14 mouse cellular contexts compared by ENCODE assay signal in the genomic region with DNA sequence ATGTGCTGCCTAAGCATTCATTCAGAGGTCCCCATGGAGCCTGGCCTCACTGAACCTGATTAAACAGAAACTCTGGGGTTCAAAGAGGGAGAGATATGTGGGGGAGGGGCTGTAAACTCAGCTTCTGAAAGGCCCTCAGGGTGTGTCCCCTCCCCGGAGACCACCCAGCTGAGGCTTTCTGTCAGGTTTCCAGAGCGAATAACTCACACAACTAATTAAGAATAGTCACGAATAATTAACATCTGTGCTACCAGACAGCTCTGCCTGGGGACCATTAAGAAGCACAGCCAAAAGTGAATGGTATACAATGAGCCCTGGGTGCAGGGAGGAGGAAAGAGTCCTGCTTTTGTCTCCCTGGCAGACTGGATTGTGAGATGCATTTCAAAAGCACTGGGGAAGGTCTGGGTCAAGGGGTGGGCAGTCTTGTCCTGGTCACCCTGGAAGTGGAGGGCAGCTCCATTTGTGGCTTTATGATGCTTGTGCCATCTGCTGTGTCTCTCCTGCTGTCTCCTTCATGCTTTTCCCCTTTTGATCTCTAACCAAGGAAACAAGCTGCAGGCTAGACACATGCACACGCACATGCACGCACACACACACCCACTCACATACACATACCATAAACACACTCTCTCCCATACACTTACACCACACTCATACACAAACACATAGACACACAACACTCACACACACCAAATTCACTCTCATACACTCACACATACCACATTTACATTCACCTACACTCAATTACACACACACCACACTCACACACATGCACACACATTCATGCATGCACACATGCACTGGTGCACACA. TPM values are rescaled to one million over a fixed set of nuclear protein-coding genes. Genes with fewer than 3 reads are reported as not detected.
DNase-seq lines count a peak whose midpoint lies in the region; ATAC-seq and TF ChIP-seq lines count a peak whose summit lies in the region.
"Had no signal": no experiment of that assay in that cellular context is flagged by ENCODE, and none has a peak within 500 bp of the region (broad histone marks: within the 10 kb centered on the region; RNA-seq: fewer than 3 reads in every experiment).

No protein-coding gene starts in this region.

- TF ChIP-seq POLR2A in ES-Bruce4 (IDR thresholded peaks at IDR 0.05; ENCODE audit: insufficient read depth, low read length) = no peak

- TF ChIP-seq EP300 in ES-Bruce4 (IDR thresholded peaks at IDR 0.05; ENCODE audit: insufficient read depth, low read depth, low read length) = peak; percentile 77

- peak; percentile 81 for DNase-seq in embryo, embryonic 11 days
- DNase-seq in forelimb bud, embryonic 11.5 days (ENCODE audit: low read depth, low spot score) = peak; percentile 49
- no peak for DNase-seq in heart, adult 11 months
- DNase-seq in gastrocnemius, postnatal 25 days = no peak
- DNase-seq in gastrocnemius, postnatal 10 days = no peak
- DNase-seq: adrenal gland, adult 2 months; cerebellum, adult 9-10 months; heart, postnatal 4 days; right cerebral cortex, postnatal 14 days; thymus, adult 18-20 months had no signal

- WGBS in midbrain, embryonic 13.5 days = 20% methylated on average over 5 of the region's 5 CpGs

- H3K9ac ChIP-seq in ES-Bruce4 (ENCODE audit: low read depth, poor library complexity, severe bottlenecking) = no peak overlapping the region
- no peak overlapping the region for H3K9ac ChIP-seq in midbrain, embryonic 13.5 days (replicated peaks)
- H3K9ac ChIP-seq: liver, embryonic 15.5 days had no signal

- peaks cover 7% of the 10 kb centered on the region for H3K4me1 ChIP-seq in ES-Bruce4 (ENCODE audit: control insufficient read depth, insufficient read depth, low read length)
- peaks cover 17% of the 10 kb centered on the region for H3K4me1 ChIP-seq in midbrain, embryonic 13.5 days (replicated peaks)
- H3K4me1 ChIP-seq: liver, embryonic 15.5 days had no signal

- H3K4me2 ChIP-seq in midbrain, embryonic 13.5 days (replicated peaks) = no peak overlapping the region
- H3K4me2 ChIP-seq: liver, embryonic 15.5 days had no signal

- H3K4me3 ChIP-seq in ES-Bruce4 (ENCODE audit: low read depth, low read length) = no peak overlapping the region
- H3K4me3 ChIP-seq in midbrain, embryonic 13.5 days (replicated peaks) = no peak overlapping the region
- H3K4me3 ChIP-seq: liver, embryonic 15.5 days had no signal

- H3K27ac ChIP-seq in ES-Bruce4 (ENCODE audit: insufficient read depth, low read length) = peak overlapping the region; percentile 87
- H3K27ac ChIP-seq in midbrain, embryonic 13.5 days = peak overlapping the region; percentile 74
- H3K27ac ChIP-seq: liver, embryonic 15.5 days had no signal

- no peaks in the 10 kb centered on the region for H3K27me3 ChIP-seq in ES-Bruce4 (ENCODE audit: control insufficient read depth, insufficient read depth, low read length, poor library complexity, severe bottlenecking)
- H3K27me3 ChIP-seq in midbrain, embryonic 13.5 days = no peaks in the 10 kb centered on the region
- H3K27me3 ChIP-seq: liver, embryonic 15.5 days had no signal

- ATAC-seq in midbrain, embryonic 13.5 days = peak; percentile 96
- ATAC-seq in frontal cortex, adult (ENCODE audit: low TSS enrichment) = no peak

- no peak for TF ChIP-seq CTCF in ES-Bruce4 (IDR thresholded peaks at IDR 0.05; ENCODE audit: low read depth, low read length)

- no peaks in the 10 kb centered on the region for H3K9me3 ChIP-seq in ES-Bruce4 (replicated peaks; ENCODE audit: control insufficient read depth, insufficient read depth, low read length, poor library complexity, severe bottlenecking)
- H3K9me3 ChIP-seq in midbrain, embryonic 13.5 days = no peaks in the 10 kb centered on the region
- H3K9me3 ChIP-seq: liver, embryonic 15.5 days had no signal

- H3K36me3 ChIP-seq in ES-Bruce4 (ENCODE audit: control insufficient read depth, insufficient read depth, low read length, poor library complexity, severe bottlenecking) = no peaks in the 10 kb centered on the region
- no peaks in the 10 kb centered on the region for H3K36me3 ChIP-seq in midbrain, embryonic 13.5 days
- H3K36me3 ChIP-seq: liver, embryonic 15.5 days had no signal

RNA-seq across cellular contexts. Expression of a gene that starts 49.7 kb away (rescaled TPM):
- polyA plus RNA-seq in ES-Bruce4 (2011; ENCODE audit: insufficient read depth, insufficient read length, low read depth, missing spikeins) = 25.6 and 27.8 TPM in 2 replicates
- 25.0 and 27.1 TPM in 2 replicates for polyA plus RNA-seq in midbrain, embryonic 13.5 days (2015; fragmentation: Nextera tagmentation; extraction: Ambion mirVana)
- total RNA-seq in gastrocnemius, postnatal 25 days (2021) = 1 to 10 TPM; 5.8 to 9.8 TPM
- 10 to 100 TPM; 20.2 to 25.4 TPM for total RNA-seq in gastrocnemius, postnatal 10 days (2021)

Comparison
In these comparisons a context has a peak if more than half of its experiments do, and no peak if none do; other contexts are left out.
1. DNase-seq: peak in embryo, embryonic 11 days (single experiment) and forelimb bud, embryonic 11.5 days (single experiment); none in heart, adult 11 months (single experiment), gastrocnemius, postnatal 25 days (single experiment) and gastrocnemius, postnatal 10 days (single experiment).